8 mouse cellular contexts compared by ENCODE assay signal in the genomic region with DNA sequence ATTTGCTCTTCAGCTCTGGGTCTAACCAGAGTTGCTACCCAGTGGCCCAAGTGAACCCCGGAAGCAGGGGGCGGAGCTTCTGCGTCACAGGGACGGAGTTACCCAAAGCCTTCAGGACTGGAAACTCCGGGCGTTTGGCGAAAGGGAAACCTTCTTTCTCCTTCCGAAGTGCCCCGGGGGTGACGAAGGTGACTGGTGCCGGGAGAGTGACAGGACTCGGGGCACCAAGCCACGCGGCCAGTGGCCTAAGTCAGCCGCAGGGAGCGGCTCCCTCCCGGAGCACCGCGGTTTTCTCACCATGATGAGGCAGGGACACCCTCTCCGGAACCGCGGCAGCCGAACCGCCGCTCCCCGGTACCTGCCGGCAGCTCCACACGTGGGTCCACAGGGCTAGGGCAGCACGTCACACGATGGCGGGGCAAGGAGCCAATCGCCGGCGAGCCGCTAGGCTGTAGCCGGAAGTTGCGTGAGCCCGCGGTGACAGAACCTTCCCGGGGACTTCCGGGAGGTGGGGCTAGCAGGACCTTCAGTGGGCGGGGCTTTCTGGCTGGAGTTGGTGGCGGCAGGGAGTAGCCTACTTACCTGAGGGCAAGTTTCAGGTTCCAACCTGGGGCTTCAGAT. TPM values are rescaled to one million over a fixed set of nuclear protein-coding genes. Genes with fewer than 3 reads are reported as not detected.
DNase-seq lines count a peak whose midpoint lies in the region; ATAC-seq and TF ChIP-seq lines count a peak whose summit lies in the region.

A gene (minus strand): TSS at position 438 of the 621 bp plus-strand sequence.

- WGBS in forebrain, embryonic 16.5 days: under 1% methylated on average over 43 of the region's 43 CpGs
- WGBS in lung, embryonic 14.5 days: under 1% methylated on average over 43 of the region's 43 CpGs
- under 1% methylated on average over 43 of the region's 43 CpGs for WGBS in olfactory bulb, adult 2 months
- WGBS in thymus, adult 2 months: under 1% methylated on average over 43 of the region's 43 CpGs

- H3K4me3 ChIP-seq in G1E (ENCODE audit: low read depth, low read length): peak within 1 kb of the TSS; percentile 95
- H3K4me3 ChIP-seq in forebrain, embryonic 16.5 days (replicated peaks; ENCODE audit: low read length): peak within 1 kb of the TSS; percentile 93
- H3K4me3 ChIP-seq in layer of hippocampus, adult 2 months: peak within 1 kb of the TSS; percentile 99
- peak within 1 kb of the TSS; percentile 77 for H3K4me3 ChIP-seq in lung, embryonic 14.5 days (ENCODE audit: low read depth, low read length)
- peak within 1 kb of the TSS; percentile 63 for H3K4me3 ChIP-seq in olfactory bulb, adult 2 months (ENCODE audit: insufficient read depth, low read depth, low read length)
- peak within 1 kb of the TSS; percentile 94 for H3K4me3 ChIP-seq in thymus, adult 2 months (ENCODE audit: control insufficient read depth, insufficient read depth, low read length)

- H3K9me3 ChIP-seq in G1E (replicated peaks): no peaks in the 10 kb centered on the region
- H3K9me3 ChIP-seq in forebrain, embryonic 16.5 days (ENCODE audit: control insufficient read depth, low read length): no peaks in the 10 kb centered on the region
- H3K9me3 ChIP-seq in lung, embryonic 14.5 days (ENCODE audit: low read depth, low read length): no peaks in the 10 kb centered on the region

- peaks cover 31% of the 10 kb centered on the region for H3K36me3 ChIP-seq in G1E (replicated peaks)
- H3K36me3 ChIP-seq in forebrain, embryonic 16.5 days (ENCODE audit: control insufficient read depth, insufficient read depth): peaks cover 3% of the 10 kb centered on the region
- peaks cover 21% of the 10 kb centered on the region for H3K36me3 ChIP-seq in lung, embryonic 14.5 days (ENCODE audit: insufficient read depth)
- no peaks in the 10 kb centered on the region for H3K36me3 ChIP-seq in thymus, adult 2 months (ENCODE audit: control insufficient read depth, insufficient read depth, low read length)

- H3K27me3 ChIP-seq in G1E (ENCODE audit: insufficient read depth, low read length): no peaks in the 10 kb centered on the region; the same call in 1 of the 2 replicates
- no peaks in the 10 kb centered on the region for H3K27me3 ChIP-seq in forebrain, embryonic 16.5 days (replicated peaks; ENCODE audit: control insufficient read depth, insufficient read depth, low read length)
- no peaks in the 10 kb centered on the region for H3K27me3 ChIP-seq in lung, embryonic 14.5 days (ENCODE audit: insufficient read depth, low read length)
- no peaks in the 10 kb centered on the region for H3K27me3 ChIP-seq in thymus, adult 2 months (ENCODE audit: control insufficient read depth, insufficient read depth, low read length)

- H3K27ac ChIP-seq in forebrain, embryonic 16.5 days (ENCODE audit: low read length): peak within 1 kb of the TSS; percentile 43; the same call in 1 of the 2 replicates
- peak within 1 kb of the TSS; percentile 88 for H3K27ac ChIP-seq in layer of hippocampus, adult 2 months
- H3K27ac ChIP-seq in lung, embryonic 14.5 days (ENCODE audit: low read depth): peak within 1 kb of the TSS; percentile 80
- H3K27ac ChIP-seq in olfactory bulb, adult 2 months (ENCODE audit: insufficient read depth, low read depth, low read length): peak within 1 kb of the TSS; percentile 31; the same call in 1 of the 2 replicates
- H3K27ac ChIP-seq in thymus, adult 2 months (ENCODE audit: control insufficient read depth, insufficient read depth, low read length): peak within 1 kb of the TSS; percentile 51

- peak within 1 kb of the TSS; percentile 75 for H3K9ac ChIP-seq in forebrain, embryonic 16.5 days (replicated peaks; ENCODE audit: low read depth, low read length)
- H3K9ac ChIP-seq in lung, embryonic 14.5 days: peak within 1 kb of the TSS; percentile 68

- TF ChIP-seq CTCF in G1E (IDR thresholded peaks at IDR 0.05; ENCODE audit: low read depth, low read length): no peak
- peak; percentile 58 for TF ChIP-seq CTCF in layer of hippocampus, adult 2 months (conservative IDR thresholded peaks at IDR 0.05)
- no peak for TF ChIP-seq CTCF in lung, embryonic 14.5 days (IDR thresholded peaks at IDR 0.05; ENCODE audit: low read depth)
- no peak for TF ChIP-seq CTCF in olfactory bulb, adult 2 months (IDR thresholded peaks at IDR 0.05; ENCODE audit: insufficient read depth, low read depth, low read length)
- TF ChIP-seq CTCF in thymus, adult 2 months (IDR thresholded peaks at IDR 0.05; ENCODE audit: borderline replicate concordance, control insufficient read depth, extremely low read depth, insufficient read depth, low read length, poor library complexity): 0 out of 2 replicates have a peak, but pooled peaks have one; percentile 27

- peaks cover 16% of the 10 kb centered on the region for H3K4me1 ChIP-seq in G1E (ENCODE audit: insufficient read depth, low read depth, low read length)
- peaks cover 6% of the 10 kb centered on the region for H3K4me1 ChIP-seq in forebrain, embryonic 16.5 days (replicated peaks; ENCODE audit: control insufficient read depth, insufficient read depth, low read length)
- peaks cover 6% of the 10 kb centered on the region; the same call in 1 of the 2 replicates for H3K4me1 ChIP-seq in lung, embryonic 14.5 days (ENCODE audit: insufficient read depth)
- H3K4me1 ChIP-seq in olfactory bulb, adult 2 months (ENCODE audit: control insufficient read depth, insufficient read depth, low read length): 0 out of 2 replicates have a peak, but pooled peaks cover 2% of the 10 kb centered on the region
- H3K4me1 ChIP-seq in thymus, adult 2 months (replicated peaks; ENCODE audit: control insufficient read depth, insufficient read depth, low read length): peaks cover 5% of the 10 kb centered on the region

- DNase-seq in G1E (ENCODE audit: low spot score): peak; percentile 97
- peak; percentile 96 to 98 for DNase-seq in cerebellum, adult 18-20 months
- DNase-seq in heart, postnatal 36 days: peak; percentile 95
- DNase-seq in layer of hippocampus, adult 2 months (ENCODE audit: low spot score in 2 of 2): peak; percentile 95 to 98
- DNase-seq in lung, embryonic 14.5 days: peak; percentile 99
- DNase-seq in thymus, adult 2 months: peak; percentile 94

- peak within 1 kb of the TSS; percentile 82 for H3K4me2 ChIP-seq in forebrain, embryonic 16.5 days (ENCODE audit: low read length)
- H3K4me2 ChIP-seq in lung, embryonic 14.5 days: peak within 1 kb of the TSS; percentile 78

- intact Hi-C loops in heart, postnatal 36 days (cut with DNase I): loop anchor here (5.0 kb wide), 2 partner anchors 186 to 779 kb away; a partner anchor contains a TSS

- ATAC-seq in G1E (ENCODE audit: extremely low read depth, insufficient number of reproducible peaks, low FRiP score, poor library complexity, severe bottlenecking): peak; percentile 100
- peak; percentile 100 for ATAC-seq in forebrain, embryonic 16.5 days
- peak; percentile 99 for ATAC-seq in lung, embryonic 14.5 days (ENCODE audit: insufficient read depth)

- TF ChIP-seq POLR2A in olfactory bulb, adult 2 months (IDR thresholded peaks at IDR 0.05; ENCODE audit: insufficient read depth, low read depth, low read length): no peak; the same call in 1 of the 2 replicates
- peak; percentile 47; the same call in 1 of the 2 replicates for TF ChIP-seq POLR2A in thymus, adult 2 months (IDR thresholded peaks at IDR 0.05; ENCODE audit: control insufficient read depth, extremely low read depth, insufficient read depth, low read length, poor library complexity)

RNA-seq across cellular contexts. Expression of the gene that starts here (rescaled TPM):
- 63.0 and 68.8 TPM in 2 replicates for total RNA-seq in G1E (2014; fragmentation: Nextera tagmentation)
- total RNA-seq in G1E (2017): 29.6 and 36.7 TPM in 2 replicates
- polyA plus RNA-seq in G1E (2012): 22.2 and 29.0 TPM in 2 replicates
- 30.5 and 40.3 TPM in 2 replicates for polyA plus RNA-seq in forebrain, embryonic 16.5 days (2015; fragmentation: Nextera tagmentation; extraction: Ambion mirVana)
- 10 to 100 TPM; 19.3 to 26.7 TPM for total RNA-seq in heart, postnatal 36 days (2021)
- 10 to 100 TPM; 19.6 to 24.5 TPM for total RNA-seq in layer of hippocampus, adult 2 months (2021)
- 81.7 and 83.8 TPM in 2 replicates for polyA plus RNA-seq in lung, embryonic 14.5 days (2014; fragmentation: Nextera tagmentation; extraction: Ambion mirVana)
- polyA plus RNA-seq in olfactory bulb, adult 2 months (2012; ENCODE audit: insufficient read depth, insufficient read length, low replicate concordance, missing spikeins): not detected in 2 replicates
- polyA plus RNA-seq in thymus, adult 2 months (2012; rRNA removed): 13.7 and 15.9 TPM in 2 replicates

Comparison
In these comparisons a context has a peak if more than half of its experiments do, and no peak if none do; other contexts are left out.
1. Peak in every context shown above with its lines: DNase-seq, ATAC-seq, H3K4me3 ChIP-seq and H3K27ac ChIP-seq.
2. CTCF ChIP-seq: peak in layer of hippocampus, adult 2 months (single experiment) and thymus, adult 2 months (single experiment); none in G1E (single experiment), lung, embryonic 14.5 days (single experiment) and olfactory bulb, adult 2 months (single experiment).
3. H3K27ac ChIP-seq: peak in every context shown above with its lines; median percentile 88 in layer of hippocampus, adult 2 months; 80 in lung, embryonic 14.5 days; 51 in thymus, adult 2 months; 43 in forebrain, embryonic 16.5 days; 31 in olfactory bulb, adult 2 months.